Mouse (Mus musculus): ENCODE data around the gene Cbx4. TPM values are rescaled to one million over a fixed set of nuclear protein-coding genes. Genes with fewer than 3 reads are reported as not detected.

Cbx4 gene
- polyA plus RNA-seq, 1 experiment from 2014 or later = 9.6 TPM

DNA sequence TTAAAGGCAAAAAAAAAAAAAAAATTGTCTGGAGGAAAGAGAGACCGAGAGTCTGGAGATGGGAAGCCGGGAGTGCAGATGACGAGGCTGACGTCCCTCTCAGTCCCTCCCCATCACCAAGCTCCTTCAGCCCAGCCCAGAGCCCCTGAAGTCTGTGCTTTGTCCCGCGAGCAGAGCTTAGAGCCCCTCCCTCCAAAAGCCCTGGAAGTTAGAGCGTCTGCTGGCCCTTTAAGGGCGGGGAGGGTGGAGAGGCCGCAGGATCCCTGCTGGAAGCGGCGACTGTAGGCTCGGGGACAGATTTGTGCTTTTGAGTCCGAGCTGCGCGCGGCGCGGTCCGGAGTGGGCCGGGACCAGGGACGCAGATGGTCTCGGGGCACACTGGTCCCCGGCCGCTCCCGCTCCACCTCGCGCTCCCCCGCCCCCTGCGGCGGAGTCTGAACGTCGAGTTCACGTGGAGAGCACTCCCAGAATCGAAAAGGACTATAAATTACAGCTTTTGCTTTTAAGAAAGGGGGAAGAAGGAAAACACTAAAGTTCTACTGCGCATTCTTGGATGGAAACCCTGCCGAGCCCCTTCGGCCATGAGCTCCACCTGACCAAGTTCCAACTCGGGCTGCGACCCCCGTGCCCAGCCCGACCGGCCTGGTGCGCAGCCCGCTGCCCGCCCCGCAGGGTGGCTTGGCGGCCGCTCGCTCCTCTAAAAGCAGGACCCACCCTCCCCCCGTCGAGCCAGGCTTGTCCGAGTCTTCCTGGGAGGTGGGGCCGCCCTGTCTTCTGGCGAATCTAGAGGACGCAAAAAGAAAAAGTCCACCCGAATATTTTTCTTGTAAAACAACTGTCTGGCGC is 48.9 kb downstream of the Cbx4 start:
- DNase-seq (ENCODE audit: low spot score) = peak; percentile 41
- H3K4me3 ChIP-seq (ENCODE audit: low read depth, low read length) = peak overlapping the region; percentile 46
- no peak for TF ChIP-seq EP300 (optimal IDR thresholded peaks at IDR 0.05)
- no peak for TF ChIP-seq CTCF (IDR thresholded peaks at IDR 0.05; ENCODE audit: low read depth)
- H3K9me3 ChIP-seq (ENCODE audit: control insufficient read depth, low read length) = no peaks in the 10 kb centered on the region
- no peak overlapping the region for H3K27ac ChIP-seq (replicated peaks)
- ATAC-seq (ENCODE audit: low FRiP score, low TSS enrichment) = no peak
- peaks cover 3% of the 10 kb centered on the region for H3K4me1 ChIP-seq (replicated peaks; ENCODE audit: control insufficient read depth, insufficient read depth)
- peaks cover 8% of the 10 kb centered on the region; the same call in 1 of the 2 replicates for H3K27me3 ChIP-seq (ENCODE audit: control insufficient read depth, insufficient read depth, low read length)
- H3K9ac ChIP-seq (ENCODE audit: low read length) = peak overlapping the region; percentile 51
- peak overlapping the region; percentile 77 for H3K4me2 ChIP-seq (replicated peaks; ENCODE audit: low read depth)
- 11% methylated on average over 57 of the region's 57 CpGs for WGBS
- 0 out of 2 replicates have a peak, but pooled peaks cover 2% of the 10 kb centered on the region for H3K36me3 ChIP-seq (ENCODE audit: control insufficient read depth, insufficient read depth, low read length)

GRCm38 (mm10) chr11:119036447-119036846 is 49.6 kb downstream of the Cbx4 start:
- H3K9ac ChIP-seq (ENCODE audit: low read length) = no peak overlapping the region
- peaks cover 4% of the 10 kb centered on the region; the same call in 1 of the 2 replicates for H3K27me3 ChIP-seq (ENCODE audit: control insufficient read depth, insufficient read depth, low read length)
- no peak for TF ChIP-seq EP300 (optimal IDR thresholded peaks at IDR 0.05)
- TF ChIP-seq CTCF (IDR thresholded peaks at IDR 0.05; ENCODE audit: low read depth) = no peak
- 24% methylated on average over 15 of the region's 15 CpGs for WGBS
- ATAC-seq (ENCODE audit: low FRiP score, low TSS enrichment) = no peak
- no peak overlapping the region for H3K27ac ChIP-seq (replicated peaks)
- peaks cover 3% of the 10 kb centered on the region for H3K4me1 ChIP-seq (replicated peaks; ENCODE audit: control insufficient read depth, insufficient read depth)
- no peak for DNase-seq (ENCODE audit: low spot score)
- H3K9me3 ChIP-seq (ENCODE audit: control insufficient read depth, low read length) = no peaks in the 10 kb centered on the region
- 0 out of 2 replicates have a peak, but pooled peaks cover 2% of the 10 kb centered on the region for H3K36me3 ChIP-seq (ENCODE audit: control insufficient read depth, insufficient read depth, low read length)
- H3K4me3 ChIP-seq (ENCODE audit: low read depth, low read length) = no peak overlapping the region
- H3K4me2 ChIP-seq (replicated peaks; ENCODE audit: low read depth) = no peak overlapping the region

DNA sequence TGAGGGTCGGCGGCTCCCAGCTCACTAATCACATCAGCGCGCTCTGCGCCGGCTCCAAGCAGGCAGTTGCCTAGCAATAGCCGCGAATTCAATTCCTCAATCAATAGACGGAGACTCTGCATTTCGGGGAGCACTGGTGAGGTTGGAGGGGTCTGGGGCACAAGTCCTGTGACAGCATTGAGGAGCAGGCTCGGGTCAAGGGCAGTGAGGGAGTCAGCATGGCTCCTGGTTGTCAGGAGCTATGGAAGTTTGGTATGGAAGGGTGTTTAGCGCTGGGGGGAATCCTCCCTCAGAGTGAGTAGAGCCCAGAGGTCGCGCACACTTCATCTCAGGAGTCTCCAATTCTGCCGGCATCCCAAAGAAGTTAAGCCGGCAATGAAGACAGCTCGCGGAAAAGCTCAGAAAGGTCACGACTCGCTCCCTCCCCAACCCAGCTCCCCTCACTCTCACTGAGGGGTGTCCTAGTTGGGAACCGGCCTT is 50.3 kb downstream of the Cbx4 start:
- Histone ChIP-seq H3K9me3 (ENCODE audit: control insufficient read depth, low read length) (no peaks in the 10 kb centered on the region), H3K36me3 (ENCODE audit: control insufficient read depth, insufficient read depth, low read length) (0 out of 2 replicates have a peak, but pooled peaks cover 2% of the 10 kb centered on the region), H3K4me2 (replicated peaks; ENCODE audit: low read depth) (no peak overlapping the region), H3K4me1 (replicated peaks; ENCODE audit: control insufficient read depth, insufficient read depth) (peaks cover 3% of the 10 kb centered on the region), H3K27ac (replicated peaks) (no peak overlapping the region), H3K4me3 (ENCODE audit: low read depth, low read length) (no peak overlapping the region), H3K27me3 (ENCODE audit: control insufficient read depth, insufficient read depth, low read length) (peaks cover 2% of the 10 kb centered on the region; the same call in 1 of the 2 replicates), H3K9ac (ENCODE audit: low read length) (no peak overlapping the region)
- WGBS = 26% methylated on average over 21 of the region's 21 CpGs
- ATAC-seq (ENCODE audit: low FRiP score, low TSS enrichment) = no peak
- DNase-seq (ENCODE audit: low spot score) = peak; percentile 18
- TF ChIP-seq EP300 (optimal IDR thresholded peaks at IDR 0.05) (no peak), CTCF (IDR thresholded peaks at IDR 0.05; ENCODE audit: low read depth) (no peak)

DNA sequence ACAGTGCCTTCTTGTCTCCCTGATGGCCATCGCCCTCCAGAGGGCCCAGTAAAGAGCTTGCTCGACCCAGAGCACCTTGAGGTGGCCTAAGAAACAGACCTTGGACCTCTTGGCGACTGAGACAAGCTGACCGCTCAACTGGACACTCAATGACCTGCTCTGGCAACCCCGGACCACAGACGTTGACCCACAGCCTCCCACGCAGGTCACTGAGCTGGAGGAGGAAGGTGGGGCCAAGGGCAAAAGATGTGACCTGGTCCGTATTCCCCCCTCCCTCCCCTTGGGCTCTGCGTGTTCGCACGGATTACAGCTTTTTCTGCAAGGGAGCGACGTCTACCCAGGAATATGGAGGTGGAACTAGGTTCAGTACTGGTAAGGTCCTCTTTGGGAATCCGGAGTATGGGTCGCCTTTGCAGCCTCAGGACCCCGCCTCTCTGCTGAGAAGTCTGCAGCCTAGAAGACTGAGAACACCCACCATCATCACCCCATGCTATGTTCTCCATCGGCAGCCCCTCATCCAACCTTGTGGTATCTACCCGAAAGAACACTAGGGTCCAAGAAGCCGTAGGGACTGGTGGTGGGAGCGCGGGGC is 50.8 kb downstream of the Cbx4 start:
- Histone ChIP-seq H3K4me1 (replicated peaks; ENCODE audit: control insufficient read depth, insufficient read depth) (peaks cover 3% of the 10 kb centered on the region), H3K27me3 (ENCODE audit: control insufficient read depth, insufficient read depth, low read length) (peaks cover 2% of the 10 kb centered on the region; the same call in 1 of the 2 replicates), H3K9ac (ENCODE audit: low read length) (no peak overlapping the region), H3K4me3 (ENCODE audit: low read depth, low read length) (no peak overlapping the region), H3K9me3 (ENCODE audit: control insufficient read depth, low read length) (no peaks in the 10 kb centered on the region), H3K27ac (replicated peaks) (no peak overlapping the region), H3K4me2 (replicated peaks; ENCODE audit: low read depth) (no peak overlapping the region), H3K36me3 (ENCODE audit: control insufficient read depth, insufficient read depth, low read length) (0 out of 2 replicates have a peak, but pooled peaks cover 2% of the 10 kb centered on the region)
- TF ChIP-seq EP300 (optimal IDR thresholded peaks at IDR 0.05) = no peak
- TF ChIP-seq CTCF (IDR thresholded peaks at IDR 0.05; ENCODE audit: low read depth) = no peak
- ATAC-seq (ENCODE audit: low FRiP score, low TSS enrichment) = no peak
- peak; percentile 14 for DNase-seq (ENCODE audit: low spot score)
- WGBS = 15% methylated on average over 21 of the region's 21 CpGs

- DNase-seq (ENCODE audit: low spot score) (no peak), ATAC-seq (ENCODE audit: low FRiP score, low TSS enrichment) (no peak)
- peaks cover 3% of the 10 kb centered on the region for H3K4me1 ChIP-seq (replicated peaks; ENCODE audit: control insufficient read depth, insufficient read depth)
- peak overlapping the region; percentile 52 for H3K4me2 ChIP-seq (replicated peaks; ENCODE audit: low read depth)
- H3K36me3 ChIP-seq (ENCODE audit: control insufficient read depth, insufficient read depth, low read length) = peaks cover 3% of the 10 kb centered on the region; the same call in 1 of the 2 replicates
- H3K27ac ChIP-seq (replicated peaks) = no peak overlapping the region
- peak overlapping the region; percentile 29 for H3K4me3 ChIP-seq (ENCODE audit: low read depth, low read length)
- H3K9me3 ChIP-seq (ENCODE audit: control insufficient read depth, low read length) = no peaks in the 10 kb centered on the region
- TF ChIP-seq EP300 (optimal IDR thresholded peaks at IDR 0.05) = no peak
- no peak for TF ChIP-seq CTCF (IDR thresholded peaks at IDR 0.05; ENCODE audit: low read depth)
- H3K9ac ChIP-seq (ENCODE audit: low read length) = no peak overlapping the region
- H3K27me3 ChIP-seq (ENCODE audit: control insufficient read depth, insufficient read depth, low read length) = peaks cover 2% of the 10 kb centered on the region; the same call in 1 of the 2 replicates
- 5% methylated on average over 19 of the region's 19 CpGs for WGBS
Observed at GRCm38 (mm10) chr11:119034635-119035034, 51.4 kb downstream of the Cbx4 start.
